Mouse (Mus musculus) stomach, postnatal 0 days (tissue): ENCODE measurements at regions not wholly inside any gene's neighbourhood (a gene's known extent, or its start where the extent isn't known, plus 50 kb on each side); places are given as distances from the start of the nearest gene placed in this dataset.

ENCODE experiments used
- ATAC-seq: fragments of 200-750 bp; cut with Nextera tagmentation; 2 replicates; pipeline ENCODE4 v1.8.0; 2017; ENCODE audit not compliant: low FRiP score, low TSS enrichment
- DNase-seq: peaks from one replicate; pipeline ENCODE4 v3.0.0-alpha.2; 2016; ENCODE audit warnings: low spot score
- H3K27ac ChIP-seq: fragments of 300-500 bp; sonication (generic); replicated peaks from 2 replicates; pipeline ENCODE4 v1.5.1; 2014; ENCODE audit warnings: mild to moderate bottlenecking, control low read depth
- H3K27me3 ChIP-seq: fragments of 300-500 bp; sonication (generic); 2 replicates; pipeline ENCODE4 v1.6.1; 2014; ENCODE audit warnings: low read length; ENCODE audit not compliant: control insufficient read depth, insufficient read depth
- H3K36me3 ChIP-seq: fragments of 300-500 bp; sonication (generic); 2 replicates; pipeline ENCODE4 v1.6.1; 2014; ENCODE audit warnings: low read length, mixed read lengths; ENCODE audit not compliant: control insufficient read depth, insufficient read depth
- H3K4me1 ChIP-seq: fragments of 300-500 bp; sonication (generic); replicated peaks from 2 replicates; pipeline ENCODE4 v1.6.1; 2014; ENCODE audit warnings: antibody characterized with exemption; ENCODE audit not compliant: control insufficient read depth, insufficient read depth
- H3K4me2 ChIP-seq: fragments of 300-500 bp; sonication (generic); replicated peaks from 2 replicates; pipeline ENCODE4 v1.6.1; 2014; ENCODE audit warnings: low read depth, mild to moderate bottlenecking, control low read depth, moderate library complexity
- H3K4me3 ChIP-seq: fragments of 300-500 bp; sonication (generic); 2 replicates; pipeline ENCODE4 v1.5.1; 2014; ENCODE audit warnings: low read depth, low read length, control low read depth
- H3K9ac ChIP-seq: fragments of 300-500 bp; sonication (generic); 2 replicates; pipeline ENCODE4 v1.6.1; 2014; ENCODE audit warnings: mild to moderate bottlenecking, low read length, control low read depth, mixed read lengths
- H3K9me3 ChIP-seq: fragments of 300-500 bp; sonication (generic); 2 replicates; pipeline ENCODE4 v1.6.1; 2016; ENCODE audit warnings: low read length; ENCODE audit not compliant: control insufficient read depth
- CTCF ChIP-seq: IDR thresholded peaks from 2 replicates; pipeline ENCODE4 v1.5.1; 2016; ENCODE audit warnings: antibody characterized with exemption, low read depth, mild to moderate bottlenecking, moderate library complexity
- EP300 ChIP-seq: optimal IDR thresholded peaks from 2 replicates; pipeline ENCODE3; 2016; ENCODE audit warnings: antibody characterized with exemption
- WGBS: fragments of 180-500 bp; shearing (Covaris S2); extraction: QIAGEN DNeasy Blood & Tissue Kit; methylation state at CpG from one replicate; pipeline ENCODE4 v1.1.7; 2014; 5-methylcytosine and 5-hydroxymethylcytosine counted together

DNA sequence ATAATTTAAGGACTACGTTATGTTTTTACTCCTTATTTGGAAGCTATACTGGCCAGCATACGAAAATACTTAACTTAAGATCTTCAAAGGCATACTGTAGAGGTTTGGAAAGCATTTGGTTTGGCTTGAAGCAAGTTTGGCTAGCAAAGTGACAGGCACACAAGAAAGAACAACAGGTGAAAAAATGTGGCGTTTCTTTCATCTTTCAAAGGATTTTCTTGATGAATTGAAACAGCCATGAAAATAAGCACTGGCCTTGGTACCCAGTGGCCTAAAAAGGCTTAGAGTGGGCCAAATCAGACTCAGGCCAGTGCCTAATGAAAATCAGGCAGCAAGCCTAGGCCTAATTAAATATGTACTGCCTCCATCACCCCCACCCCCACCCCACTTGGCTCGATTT, 119.4 kb downstream of the Mterf1b start:
- Histone ChIP-seq H3K27ac (no peak overlapping the region), H3K9me3 (no peaks in the 10 kb centered on the region), H3K36me3 (no peaks in the 10 kb centered on the region), H3K4me1 (no peaks in the 10 kb centered on the region), H3K4me2 (no peak overlapping the region), H3K27me3 (no peaks in the 10 kb centered on the region), H3K9ac (no peak overlapping the region), H3K4me3 (no peak overlapping the region)
- TF ChIP-seq EP300: no peak
- TF ChIP-seq CTCF: no peak
- WGBS: 42% methylated on average over 4 of the region's 4 CpGs
- DNase-seq: no peak
- ATAC-seq: no peak

GRCm38 (mm10) chr5:4312675-4313074, 120.5 kb downstream of the Mterf1b start:
- H3K4me2 ChIP-seq: peak overlapping the region; percentile 25
- 18% methylated on average over 14 of the region's 14 CpGs for WGBS
- ATAC-seq (peak; percentile 56; the same call in 1 of the 2 replicates), DNase-seq (no peak)
- peak overlapping the region; percentile 70 for H3K27ac ChIP-seq
- H3K36me3 ChIP-seq: no peaks in the 10 kb centered on the region
- TF ChIP-seq CTCF: no peak
- no peak for TF ChIP-seq EP300
- no peaks in the 10 kb centered on the region for H3K27me3 ChIP-seq
- H3K4me3 ChIP-seq: peak overlapping the region; percentile 17; the same call in 1 of the 2 replicates
- H3K9ac ChIP-seq: no peak overlapping the region
- no peaks in the 10 kb centered on the region for H3K9me3 ChIP-seq
- no peaks in the 10 kb centered on the region for H3K4me1 ChIP-seq

- Histone ChIP-seq H3K4me2 (no peak overlapping the region), H3K4me1 (peaks cover 2% of the 10 kb centered on the region; the same call in 1 of the 2 replicates), H3K9me3 (no peaks in the 10 kb centered on the region), H3K27ac (peak overlapping the region; percentile 69), H3K4me3 (no peak overlapping the region), H3K36me3 (no peaks in the 10 kb centered on the region), H3K27me3 (no peaks in the 10 kb centered on the region), H3K9ac (no peak overlapping the region)
- 45% methylated on average over 8 of the region's 8 CpGs for WGBS
- ATAC-seq (peak; percentile 80; the same call in 1 of the 2 replicates), DNase-seq (no peak)
- peak; percentile 92 for TF ChIP-seq EP300
- no peak for TF ChIP-seq CTCF
These were observed 130.6 kb downstream of the Mterf1b start for GRCm38 (mm10) chr5:4322634-4323386.

DNA sequence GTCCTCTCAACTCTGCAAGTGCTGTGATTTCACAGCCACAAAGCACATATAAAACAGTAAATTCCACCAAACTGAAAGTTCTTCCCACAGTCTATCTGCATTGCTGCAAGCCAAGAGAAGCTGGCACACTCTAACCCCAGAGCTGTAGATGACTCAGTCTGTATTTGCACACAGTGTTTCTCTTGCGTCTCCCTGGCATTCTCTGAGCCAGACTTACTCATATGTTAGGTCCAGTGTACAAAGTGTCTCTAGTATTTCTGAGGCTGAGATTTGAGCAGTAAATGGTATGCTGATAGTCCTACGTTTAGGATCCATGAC, 131.2 kb downstream of the Mterf1b start:
- peak; percentile 80; the same call in 1 of the 2 replicates for ATAC-seq
- no peak overlapping the region for H3K4me3 ChIP-seq
- H3K27ac ChIP-seq: peak overlapping the region; percentile 64
- no peaks in the 10 kb centered on the region for H3K36me3 ChIP-seq
- H3K9ac ChIP-seq: no peak overlapping the region
- TF ChIP-seq EP300: no peak
- TF ChIP-seq CTCF: no peak
- WGBS: 24% methylated on average over 2 of the region's 2 CpGs
- peaks cover 2% of the 10 kb centered on the region; the same call in 1 of the 2 replicates for H3K4me1 ChIP-seq
- H3K27me3 ChIP-seq: no peaks in the 10 kb centered on the region
- H3K9me3 ChIP-seq: no peaks in the 10 kb centered on the region
- no peak for DNase-seq
- H3K4me2 ChIP-seq: no peak overlapping the region

DNA sequence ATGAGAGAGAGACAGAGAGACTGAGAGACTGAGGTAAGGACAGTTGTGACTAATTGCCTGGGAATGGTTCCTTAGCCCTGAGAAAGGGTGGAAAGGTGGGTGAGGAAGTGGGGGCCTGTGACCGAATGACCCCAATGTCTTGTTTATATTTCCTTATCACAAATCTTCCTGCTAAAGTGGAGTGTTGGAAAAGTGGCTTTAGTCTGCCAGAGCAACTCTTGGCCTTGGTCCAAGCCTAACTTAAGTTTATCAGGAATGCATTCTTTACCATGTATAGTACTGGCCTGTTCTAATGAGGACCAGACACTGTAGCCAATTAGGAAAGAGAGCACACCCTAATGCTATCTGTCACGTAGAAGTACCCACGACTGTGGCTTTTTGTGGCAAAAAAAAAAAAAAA, 133.6 kb downstream of the Mterf1b start:
- Histone ChIP-seq H3K4me1 (peaks cover 2% of the 10 kb centered on the region; the same call in 1 of the 2 replicates), H3K9ac (no peak overlapping the region), H3K36me3 (no peaks in the 10 kb centered on the region), H3K9me3 (no peaks in the 10 kb centered on the region), H3K4me3 (no peak overlapping the region), H3K4me2 (no peak overlapping the region), H3K27me3 (no peaks in the 10 kb centered on the region), H3K27ac (no peak overlapping the region)
- ATAC-seq (0 out of 2 replicates have a peak, but pooled peaks have one; percentile 30), DNase-seq (no peak)
- WGBS: 2% methylated on average over 3 of the region's 3 CpGs
- TF ChIP-seq EP300 (no peak), CTCF (no peak)

- WGBS: 12% methylated on average over 8 of the region's 8 CpGs
- Histone ChIP-seq H3K9me3 (no peaks in the 10 kb centered on the region), H3K27ac (no peak overlapping the region; the same call in 1 of the 2 replicates), H3K4me3 (no peak overlapping the region), H3K36me3 (no peaks in the 10 kb centered on the region), H3K27me3 (no peaks in the 10 kb centered on the region), H3K9ac (no peak overlapping the region), H3K4me1 (peaks cover 2% of the 10 kb centered on the region; the same call in 1 of the 2 replicates), H3K4me2 (no peak overlapping the region)
- no peak for ATAC-seq
- no peak for TF ChIP-seq EP300
- no peak for TF ChIP-seq CTCF
- DNase-seq: no peak
These were observed 134.3 kb downstream of the Mterf1b start for GRCm38 (mm10) chr5:4326309-4327014.
